Mouse (Mus musculus): ENCODE measurements around the gene Slc9a8. TPM values are rescaled to one million over a fixed set of nuclear protein-coding genes. Genes with fewer than 3 reads are reported as not detected.

The Slc9a8 gene
- total and polyA plus RNA-seq, 2 experiments = 14.9 to 34.2 TPM

DNA sequence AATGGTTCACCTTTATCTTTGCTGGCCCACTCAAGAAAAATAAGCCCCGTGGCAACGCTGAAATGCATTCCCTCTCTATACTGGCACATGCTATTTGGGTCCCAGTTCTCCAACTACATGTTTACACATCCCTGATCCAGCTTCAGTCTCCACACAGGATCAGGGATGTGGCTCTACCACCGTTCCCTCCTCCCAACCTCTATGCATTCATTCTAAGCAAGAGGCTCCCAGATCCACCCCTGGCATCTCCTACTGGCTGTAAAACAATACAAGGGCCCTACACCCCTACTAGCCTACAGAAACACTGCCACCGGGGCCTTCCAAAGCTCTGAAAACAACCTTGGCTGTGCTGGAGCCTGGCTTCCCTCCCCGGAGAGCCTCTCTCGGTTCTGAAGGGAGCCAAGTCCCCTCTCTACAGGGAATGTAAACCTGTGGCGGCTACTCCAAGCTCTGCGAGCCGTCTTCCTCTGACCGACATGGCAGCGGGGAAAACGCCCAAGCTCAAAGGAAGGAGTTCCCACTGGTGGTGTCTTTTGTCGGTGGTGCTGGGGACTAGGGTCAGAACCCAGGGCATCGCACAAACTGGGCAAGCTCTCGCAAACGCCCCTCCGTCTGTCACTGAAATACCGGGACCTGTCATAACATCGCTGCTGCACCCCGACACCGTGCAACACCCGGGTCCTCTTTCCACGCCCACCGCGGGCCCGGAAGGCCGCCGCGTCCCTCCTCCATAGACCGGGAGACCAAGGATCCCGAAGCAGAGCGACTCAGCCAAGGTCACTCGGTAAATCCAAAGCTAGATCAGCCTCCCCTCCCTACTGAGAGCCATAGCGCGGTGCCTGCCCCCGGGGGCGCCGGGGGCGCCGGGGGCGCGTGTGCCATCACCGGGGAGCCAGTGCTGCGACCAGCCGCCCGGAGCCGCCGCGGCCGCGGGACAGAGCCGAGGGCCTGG is 70.5 kb downstream of the Slc9a8 start, which contains the start of gene Rnf114:
Rnf114 (plus strand) TSS at position 889 of the 952 bp plus-strand sequence.
- no peak for TF ChIP-seq POLR2A (IDR thresholded peaks at IDR 0.05; ENCODE audit: extremely low read depth, insufficient read depth, low read length)
- TF ChIP-seq CTCF (IDR thresholded peaks at IDR 0.05; ENCODE audit: low read depth, low read length) = no peak
- no peaks in the 10 kb centered on the region for H3K27me3 ChIP-seq (ENCODE audit: control insufficient read depth, insufficient read depth, low read length)
- peak within 1 kb of the TSS; percentile 70 for H3K4me3 ChIP-seq (ENCODE audit: insufficient read depth, low read depth, low read length)
- 2% methylated on average over 52 of the region's 52 CpGs for WGBS
- no peaks in the 10 kb centered on the region for H3K36me3 ChIP-seq (ENCODE audit: control insufficient read depth, insufficient read depth, low read length)
- H3K9ac ChIP-seq (ENCODE audit: low read depth, low read length) = peak within 1 kb of the TSS; percentile 77
- no peak for DNase-seq (ENCODE audit: extremely low read depth, low read depth, low spot score)
- H3K27ac ChIP-seq (replicated peaks; ENCODE audit: insufficient read depth, low read depth, low read length) = peak within 1 kb of the TSS; percentile 84
- peaks cover 14% of the 10 kb centered on the region for H3K4me1 ChIP-seq (ENCODE audit: control insufficient read depth, insufficient read depth, low read length)
- peaks cover 28% of the 10 kb centered on the region; the same call in 1 of the 2 replicates for H3K79me2 ChIP-seq (ENCODE audit: control insufficient read depth, insufficient read depth, low read length)

DNA sequence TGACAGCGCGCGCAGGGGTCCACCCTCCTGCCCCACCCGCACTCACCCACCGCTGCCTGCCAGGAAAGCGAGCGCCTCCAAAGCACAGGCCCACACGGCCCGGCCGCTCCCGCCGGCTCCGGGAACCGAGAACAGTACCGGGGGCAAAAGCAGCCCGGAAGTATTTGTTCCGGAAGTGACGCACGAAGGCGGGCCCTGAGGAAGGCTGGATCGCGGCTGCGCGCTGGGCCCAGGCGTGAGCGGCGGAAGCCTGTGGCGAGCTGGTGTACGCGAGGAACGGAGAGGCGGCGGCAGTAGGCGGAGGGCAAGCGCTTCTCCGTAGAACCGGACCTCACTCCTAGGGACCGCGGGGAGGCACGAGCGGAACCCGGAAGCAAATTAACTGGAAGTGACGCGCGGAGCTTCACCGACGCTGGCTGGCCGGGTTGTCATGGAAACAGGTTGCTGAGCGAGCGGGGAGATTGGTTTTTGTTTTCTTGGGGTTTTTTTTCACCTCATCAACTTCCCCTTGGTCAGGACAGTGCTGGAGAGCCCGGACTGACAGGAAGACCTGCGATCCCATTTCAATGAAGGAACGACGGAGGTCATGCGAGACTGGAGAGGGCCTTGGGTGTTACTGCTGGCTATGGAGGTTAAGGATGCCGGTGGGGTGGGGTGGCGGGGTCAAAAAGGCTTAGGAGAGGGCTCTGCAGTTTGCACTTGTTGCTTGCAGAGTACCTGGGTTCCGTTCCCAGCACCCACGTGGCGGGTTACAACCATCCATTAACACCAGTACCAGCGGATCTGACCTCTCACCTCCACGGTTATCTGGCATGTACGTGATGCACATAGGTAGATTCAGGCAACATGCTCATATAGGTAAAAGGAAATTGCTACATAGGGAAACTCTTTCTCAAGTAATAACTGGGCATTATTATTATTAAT is 71.5 kb downstream of the Slc9a8 start, which contains the start of gene Spata2:
Spata2 (minus strand) TSS at position 175 of the 924 bp plus-strand sequence.
- H3K4me1 ChIP-seq (ENCODE audit: control insufficient read depth, insufficient read depth, low read length) = peaks cover 14% of the 10 kb centered on the region
- no peak for TF ChIP-seq CTCF (IDR thresholded peaks at IDR 0.05; ENCODE audit: low read depth, low read length)
- peak; percentile 40; the same call in 1 of the 2 replicates for TF ChIP-seq POLR2A (IDR thresholded peaks at IDR 0.05; ENCODE audit: extremely low read depth, insufficient read depth, low read length)
- peak within 1 kb of the TSS; percentile 84 for H3K27ac ChIP-seq (replicated peaks; ENCODE audit: insufficient read depth, low read depth, low read length)
- peak within 1 kb of the TSS; percentile 70 for H3K4me3 ChIP-seq (ENCODE audit: insufficient read depth, low read depth, low read length)
- no peaks in the 10 kb centered on the region for H3K27me3 ChIP-seq (ENCODE audit: control insufficient read depth, insufficient read depth, low read length)
- peak within 1 kb of the TSS; percentile 77 for H3K9ac ChIP-seq (ENCODE audit: low read depth, low read length)
- peaks cover 19% of the 10 kb centered on the region; the same call in 1 of the 2 replicates for H3K79me2 ChIP-seq (ENCODE audit: control insufficient read depth, insufficient read depth, low read length)
- H3K36me3 ChIP-seq (ENCODE audit: control insufficient read depth, insufficient read depth, low read length) = no peaks in the 10 kb centered on the region
- 2% methylated on average over 63 of the region's 63 CpGs for WGBS
- peak; percentile 77 for DNase-seq (ENCODE audit: extremely low read depth, low read depth, low spot score)

DNA sequence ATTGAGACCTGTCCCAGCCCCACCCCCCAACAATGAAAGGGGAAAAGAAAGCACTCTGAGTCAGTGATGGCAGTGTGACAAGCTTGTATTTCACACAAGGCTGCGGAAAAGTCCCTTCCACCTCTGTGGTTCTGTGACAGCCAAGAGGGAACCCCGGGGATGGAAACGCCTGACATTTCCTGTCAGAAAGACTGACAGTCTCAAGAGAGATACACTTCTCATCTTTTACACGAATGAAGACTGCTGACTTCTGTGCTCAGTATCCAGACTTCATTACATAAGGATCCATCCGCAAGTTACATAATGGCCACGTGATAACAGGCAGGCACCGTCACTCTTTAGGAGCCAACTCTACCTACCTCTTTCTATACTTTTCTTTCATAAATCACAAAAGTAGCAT is 74.9 kb downstream of the Slc9a8 start:
- no peak overlapping the region for H3K27ac ChIP-seq (replicated peaks; ENCODE audit: insufficient read depth, low read depth, low read length)
- 74% methylated on average over 7 of the region's 7 CpGs for WGBS
- H3K27me3 ChIP-seq (ENCODE audit: control insufficient read depth, insufficient read depth, low read length) = no peaks in the 10 kb centered on the region
- peaks cover 6% of the 10 kb centered on the region for H3K4me1 ChIP-seq (ENCODE audit: control insufficient read depth, insufficient read depth, low read length)
- TF ChIP-seq POLR2A (IDR thresholded peaks at IDR 0.05; ENCODE audit: extremely low read depth, insufficient read depth, low read length) (no peak), CTCF (IDR thresholded peaks at IDR 0.05; ENCODE audit: low read depth, low read length) (no peak)
- no peaks in the 10 kb centered on the region for H3K36me3 ChIP-seq (ENCODE audit: control insufficient read depth, insufficient read depth, low read length)
- DNase-seq (ENCODE audit: extremely low read depth, low read depth, low spot score) = peak; percentile 37
- H3K4me3 ChIP-seq (ENCODE audit: insufficient read depth, low read depth, low read length) = no peak overlapping the region
- H3K9ac ChIP-seq (ENCODE audit: low read depth, low read length) = no peak overlapping the region
- peaks cover 11% of the 10 kb centered on the region; the same call in 1 of the 2 replicates for H3K79me2 ChIP-seq (ENCODE audit: control insufficient read depth, insufficient read depth, low read length)

DNA sequence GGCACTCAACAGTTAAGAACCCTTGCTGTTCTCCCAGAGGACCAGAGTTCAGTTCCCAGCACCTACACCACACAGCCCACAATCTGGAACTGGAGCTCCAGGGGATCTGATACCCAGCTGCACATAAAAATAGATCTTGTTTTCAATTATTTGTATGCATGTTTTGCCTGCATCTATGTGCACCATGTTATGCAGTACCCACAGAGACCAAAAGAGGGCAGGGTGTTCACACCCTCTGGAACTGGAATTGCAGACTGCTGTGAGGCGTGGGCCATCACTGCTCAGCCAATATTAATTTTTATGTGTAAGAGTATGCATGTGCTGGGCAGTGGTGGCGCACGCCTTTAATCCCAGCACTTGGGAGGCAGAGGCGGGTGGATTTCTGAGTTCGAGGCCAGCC is 75.8 kb downstream of the Slc9a8 start:
- no peak overlapping the region for H3K4me3 ChIP-seq (ENCODE audit: insufficient read depth, low read depth, low read length)
- H3K79me2 ChIP-seq (ENCODE audit: control insufficient read depth, insufficient read depth, low read length) = peaks cover 4% of the 10 kb centered on the region; the same call in 1 of the 2 replicates
- peaks cover 2% of the 10 kb centered on the region; the same call in 1 of the 2 replicates for H3K4me1 ChIP-seq (ENCODE audit: control insufficient read depth, insufficient read depth, low read length)
- TF ChIP-seq POLR2A (IDR thresholded peaks at IDR 0.05; ENCODE audit: extremely low read depth, insufficient read depth, low read length) (no peak), CTCF (IDR thresholded peaks at IDR 0.05; ENCODE audit: low read depth, low read length) (peak; percentile 71)
- DNase-seq (ENCODE audit: extremely low read depth, low read depth, low spot score) = peak; percentile 39
- H3K36me3 ChIP-seq (ENCODE audit: control insufficient read depth, insufficient read depth, low read length) = no peaks in the 10 kb centered on the region
- H3K27me3 ChIP-seq (ENCODE audit: control insufficient read depth, insufficient read depth, low read length) = no peaks in the 10 kb centered on the region
- no peak overlapping the region for H3K27ac ChIP-seq (replicated peaks; ENCODE audit: insufficient read depth, low read depth, low read length)
- WGBS = 68% methylated on average over 5 of the region's 5 CpGs
- H3K9ac ChIP-seq (ENCODE audit: low read depth, low read length) = no peak overlapping the region

DNA sequence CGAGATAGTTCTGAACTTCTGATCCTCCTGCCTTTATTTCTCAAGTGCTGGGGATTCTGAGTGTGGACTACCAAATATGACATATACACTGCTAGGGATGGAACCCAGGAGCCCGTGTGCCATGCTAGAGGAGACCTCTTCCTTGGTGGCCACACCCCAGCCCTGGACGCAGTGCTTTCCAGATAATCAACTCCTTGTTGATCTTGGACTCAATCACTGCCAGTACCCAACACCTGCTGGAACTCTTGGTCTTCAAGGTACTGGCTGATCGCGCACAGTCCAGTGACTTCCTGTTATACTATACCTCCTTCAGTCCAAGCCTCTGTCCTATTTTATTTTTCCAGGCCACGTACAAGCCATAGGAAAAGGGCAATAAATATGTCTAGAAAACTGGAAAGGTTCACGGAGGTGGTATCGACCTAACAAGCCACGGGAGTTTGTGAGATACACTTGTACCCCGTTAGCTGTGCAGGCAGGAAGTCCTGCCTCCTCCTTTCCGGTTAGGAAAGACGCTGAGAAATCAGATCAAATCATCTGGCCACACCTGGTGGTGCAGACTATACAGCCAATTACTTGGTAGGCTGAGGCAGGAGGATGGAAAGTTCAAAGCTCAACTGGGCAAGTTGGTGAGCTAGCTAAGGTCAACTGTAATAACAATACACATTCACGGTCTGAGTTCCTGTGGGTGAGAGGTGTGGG is 81.2 kb downstream of the Slc9a8 start:
- H3K27ac ChIP-seq (replicated peaks; ENCODE audit: insufficient read depth, low read depth, low read length) = peak overlapping the region; percentile 97
- H3K4me3 ChIP-seq (ENCODE audit: insufficient read depth, low read depth, low read length) = peak overlapping the region; percentile 91
- peaks cover 7% of the 10 kb centered on the region; the same call in 1 of the 2 replicates for H3K36me3 ChIP-seq (ENCODE audit: control insufficient read depth, insufficient read depth, low read length)
- peak overlapping the region; percentile 95 for H3K9ac ChIP-seq (ENCODE audit: low read depth, low read length)
- peaks cover 27% of the 10 kb centered on the region; the same call in 1 of the 2 replicates for H3K79me2 ChIP-seq (ENCODE audit: control insufficient read depth, insufficient read depth, low read length)
- no peak for TF ChIP-seq CTCF (IDR thresholded peaks at IDR 0.05; ENCODE audit: low read depth, low read length)
- no peak for TF ChIP-seq POLR2A (IDR thresholded peaks at IDR 0.05; ENCODE audit: extremely low read depth, insufficient read depth, low read length)
- peaks cover 19% of the 10 kb centered on the region for H3K4me1 ChIP-seq (ENCODE audit: control insufficient read depth, insufficient read depth, low read length)
- no peaks in the 10 kb centered on the region for H3K27me3 ChIP-seq (ENCODE audit: control insufficient read depth, insufficient read depth, low read length)
- DNase-seq (ENCODE audit: extremely low read depth, low read depth, low spot score) = peak; percentile 93
- WGBS = 18% methylated on average over 13 of the region's 13 CpGs

Measured in liver, adult 2 months (tissue).